Mouse (Mus musculus) heart, postnatal 10 days (tissue): ENCODE measurements around the gene Zfp956. TPM values are rescaled to one million over a fixed set of nuclear protein-coding genes. Genes with fewer than 3 reads are reported as not detected.
"Not testable (repeated sequence)": the region's sequence is repeated elsewhere in the genome, so short reads cannot be mapped to it uniquely, and the experiment has no call there.

ENCODE experiments used
- DNase-seq, 2 experiments: peaks; one replicate each; pipeline ENCODE4 v3.0.0; 2021
- intact Hi-C: fragments of 180-260 bp; cut with DNase I; formaldehyde crosslinking; loops from one replicate; pipeline ENCODE4 v1.15.1; 2025
- total RNA-seq, 2 experiments: library from RNA; stranded (reverse); gene quantifications; 2 replicates each; pipeline ENCODE4 v1.2.3; 2021

The Zfp956 gene
- total RNA-seq, 2 experiments from 2014 or later: 1.9 to 2.1 TPM

- intact Hi-C loops: no loop called here
- no peak for DNase-seq
These were observed 9.9 kb downstream of the Zfp956 start for GRCm38 (mm10) chr6:47963051-47963450.

GRCm38 (mm10) chr6:47968166-47968565 is 15.0 kb downstream of the Zfp956 start:
- intact Hi-C loops, DNase-seq: not testable (repeated sequence)

DNA sequence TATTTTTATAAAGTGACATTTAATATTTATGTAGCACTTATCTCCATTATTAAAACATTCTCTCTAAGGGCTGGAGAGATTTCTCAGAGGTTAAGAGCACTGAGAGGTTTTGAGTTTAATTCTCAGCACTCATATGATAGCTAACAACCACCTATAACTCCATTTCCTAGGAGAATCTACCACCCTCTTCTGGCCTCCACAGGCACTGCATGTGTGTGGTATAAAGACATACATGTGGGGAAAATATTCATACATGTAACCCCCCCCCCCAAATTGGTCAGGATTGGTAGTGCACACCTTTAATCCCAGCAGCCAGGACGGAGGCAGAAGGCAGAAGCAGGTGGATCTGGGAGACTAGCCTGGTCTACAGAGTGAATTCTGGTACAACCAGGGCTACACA is 21.4 kb downstream of the Zfp956 start:
- no peak for DNase-seq
- intact Hi-C loops: no loop called here

DNA sequence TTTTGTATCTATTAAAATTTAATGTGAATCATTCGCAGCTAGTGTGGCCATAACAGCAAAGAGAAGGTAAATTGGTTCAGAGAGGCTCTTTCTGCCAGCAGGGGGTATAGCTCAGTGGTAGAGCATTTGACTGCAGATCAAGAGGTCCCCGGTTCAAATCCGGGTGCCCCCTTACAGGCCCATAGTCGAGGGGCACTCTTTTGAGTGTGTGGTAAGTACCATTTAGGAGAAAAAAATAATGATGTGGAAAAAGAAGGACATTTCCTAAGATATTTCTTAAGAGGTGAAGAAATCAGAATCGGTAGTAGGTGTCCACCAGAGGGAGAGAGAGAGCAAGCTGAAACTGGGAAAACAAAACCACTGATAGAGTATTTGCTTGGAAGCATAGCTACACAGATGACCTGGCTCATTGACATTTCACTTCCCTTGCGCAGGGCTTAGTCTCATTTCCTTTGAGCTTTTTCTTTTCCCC is 25.7 kb downstream of the Zfp956 start:
- intact Hi-C loops: no loop called here

GRCm38 (mm10) chr6:47983936-47984335 is 30.7 kb downstream of the Zfp956 start:
- intact Hi-C loops: no loop called here
- DNase-seq: no peak

More for the DNA sequence above, 25.7 kb downstream of the Zfp956 start:
- DNase-seq: peak; percentile 72 to 75

- DNase-seq: no peak
- intact Hi-C loops: no loop called here
These were observed 42.5 kb downstream of the Zfp956 start for GRCm38 (mm10) chr6:47995661-47996060.

DNA sequence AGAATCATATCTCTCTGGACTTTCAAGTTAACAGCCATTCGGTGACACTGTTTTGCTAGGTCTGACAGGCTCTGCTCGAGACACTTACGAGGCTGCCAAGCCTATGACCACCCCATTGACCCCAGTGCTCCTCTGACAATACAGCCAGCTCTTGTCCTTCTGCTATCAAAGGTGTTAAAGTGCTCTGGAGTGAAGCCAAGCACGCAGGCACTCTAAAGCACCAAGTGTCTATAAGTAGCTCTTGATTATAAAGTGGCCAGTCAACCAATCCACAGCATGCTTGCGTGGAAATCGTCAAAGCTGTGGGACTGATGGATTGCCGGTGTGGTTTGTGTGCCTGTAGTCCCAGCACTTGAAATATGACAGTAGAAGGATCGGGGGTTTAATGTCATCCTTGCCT is 57.5 kb downstream of the Zfp956 start:
- peak; percentile 75 to 77 for DNase-seq
- intact Hi-C loops: no loop called here

Other genes with a start within 250 kb of the Zfp956 start
- gene Pdia4, start 140.0 kb upstream of the Zfp956 start, total RNA-seq: 10 to 100 TPM; 43.2 to 57.8 TPM
- under 1 TPM; 0.55 to 0.99 TPM for gene Zfp786, start 122.5 kb upstream of the Zfp956 start, total RNA-seq
- gene Zfp398, start 117.7 kb upstream of the Zfp956 start, total RNA-seq: 1 to 10 TPM; 7.1 TPM
- gene Zfp282, start 76.2 kb upstream of the Zfp956 start, total RNA-seq: 10 to 100 TPM; 10.2 to 10.4 TPM
- gene Zfp212, start 32.9 kb upstream of the Zfp956 start, total RNA-seq: 10 to 100 TPM; 12.6 to 12.7 TPM
- 10 to 100 TPM; 16.6 to 17.3 TPM for gene Zfp777, start 95.5 kb downstream of the Zfp956 start, total RNA-seq
- 10 to 100 TPM; 17.1 to 17.6 TPM for gene Zfp746, start 133.2 kb downstream of the Zfp956 start, total RNA-seq